Mouse (Mus musculus): ENCODE measurements around the gene Raly. TPM values are rescaled to one million over a fixed set of nuclear protein-coding genes. Genes with fewer than 3 reads are reported as not detected.
"Not testable (repeated sequence)": the region's sequence is repeated elsewhere in the genome, so short reads cannot be mapped to it uniquely, and the experiment has no call there.

The Raly gene
- polyA plus RNA-seq, 1 experiment from 2014 or later: 21.8 TPM

DNA sequence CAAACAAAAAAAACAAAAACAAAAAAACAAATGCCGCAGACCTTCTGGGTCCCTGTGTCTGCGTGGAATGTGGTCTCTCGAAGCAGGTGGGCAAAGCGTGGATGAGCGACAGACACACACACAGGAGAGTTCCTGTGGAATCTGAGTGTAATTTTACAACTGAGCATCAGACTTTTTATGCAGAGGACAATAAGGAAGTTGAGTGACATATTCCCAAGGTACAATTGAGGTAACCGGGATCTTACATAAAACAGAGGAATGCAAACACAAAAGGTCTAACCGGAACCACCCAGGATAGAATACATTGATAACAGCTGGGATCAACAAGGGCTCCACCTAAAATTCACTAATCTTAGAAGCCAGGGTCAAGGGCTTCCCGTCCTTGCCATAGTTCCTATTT is 108.1 kb downstream of the Raly start:
- H3K9ac ChIP-seq (ENCODE audit: low read depth, low read length); ATAC-seq (ENCODE audit: low read depth); H3K27me3 ChIP-seq (ENCODE audit: control insufficient read depth, insufficient read depth, low read depth, low read length); H3K4me1 ChIP-seq (ENCODE audit: control insufficient read depth, low read depth, low read length); H3K4me2 ChIP-seq (ENCODE audit: low read depth, low read length); H3K9me3 ChIP-seq (replicated peaks; ENCODE audit: control insufficient read depth, low read length); H3K4me3 ChIP-seq (ENCODE audit: low read depth, low read length); H3K27ac ChIP-seq (ENCODE audit: low read length); H3K36me3 ChIP-seq (ENCODE audit: control insufficient read depth, insufficient read depth): not testable (repeated sequence)
- 76% methylated on average over 8 of the region's 8 CpGs for WGBS (ENCODE audit: insufficient replicate concordance)

DNA sequence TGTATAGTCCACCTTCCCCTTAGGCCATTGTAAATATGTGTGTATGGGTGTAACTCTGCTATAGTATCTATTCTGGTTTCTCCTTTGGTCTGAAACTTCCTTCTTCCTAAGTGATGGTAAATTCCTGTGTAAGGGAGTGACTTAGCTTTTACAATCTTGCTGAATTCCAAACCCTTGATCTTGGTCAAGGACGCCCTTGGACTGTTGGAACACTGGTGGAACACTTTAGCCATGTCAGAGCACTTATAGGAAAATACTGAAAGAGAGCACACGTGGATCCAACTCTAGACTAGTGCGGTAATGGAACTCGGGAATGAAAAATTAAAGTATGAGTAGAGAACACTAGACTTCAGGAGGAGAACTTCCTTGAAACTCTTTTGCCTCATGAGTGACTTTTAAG is 108.5 kb downstream of the Raly start:
- H3K36me3 ChIP-seq (ENCODE audit: control insufficient read depth, insufficient read depth); H3K4me3 ChIP-seq (ENCODE audit: low read depth, low read length); H3K27ac ChIP-seq (ENCODE audit: low read length); H3K4me1 ChIP-seq (ENCODE audit: control insufficient read depth, low read depth, low read length); ATAC-seq (ENCODE audit: low read depth); H3K9me3 ChIP-seq (replicated peaks; ENCODE audit: control insufficient read depth, low read length); H3K27me3 ChIP-seq (ENCODE audit: control insufficient read depth, insufficient read depth, low read depth, low read length); H3K9ac ChIP-seq (ENCODE audit: low read depth, low read length); H3K4me2 ChIP-seq (ENCODE audit: low read depth, low read length): not testable (repeated sequence)
- WGBS (ENCODE audit: insufficient replicate concordance): 71% methylated on average over 4 of the region's 4 CpGs

DNA sequence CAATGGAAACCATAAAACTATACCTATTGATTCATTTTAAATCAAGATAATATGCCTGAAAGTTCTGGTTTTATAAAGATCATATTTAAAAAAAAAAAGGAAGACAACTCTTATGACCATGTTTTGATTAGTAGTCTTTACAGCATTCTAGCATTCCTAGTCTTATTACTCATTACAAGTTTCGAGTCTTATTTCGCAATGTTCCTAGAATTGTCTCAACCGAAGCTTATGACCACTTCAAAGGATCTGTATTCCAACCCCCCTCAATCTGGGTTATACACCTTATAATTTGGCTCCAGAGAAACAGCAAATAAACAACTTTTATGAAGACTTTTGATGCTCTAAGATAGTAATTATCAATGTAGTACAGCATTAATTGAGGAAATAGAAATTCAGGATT is 111.2 kb downstream of the Raly start:
- no peak overlapping the region for H3K4me3 ChIP-seq (ENCODE audit: low read depth, low read length)
- no peaks in the 10 kb centered on the region for H3K36me3 ChIP-seq (ENCODE audit: control insufficient read depth, insufficient read depth)
- H3K27me3 ChIP-seq (ENCODE audit: control insufficient read depth, insufficient read depth, low read depth, low read length): no peaks in the 10 kb centered on the region; the same call in 1 of the 2 replicates
- no peaks in the 10 kb centered on the region for H3K9me3 ChIP-seq (replicated peaks; ENCODE audit: control insufficient read depth, low read length)
- 55% methylated on average over 3 of the region's 3 CpGs for WGBS (ENCODE audit: insufficient replicate concordance)
- ATAC-seq (ENCODE audit: low read depth): no peak
- H3K4me1 ChIP-seq (ENCODE audit: control insufficient read depth, low read depth, low read length): no peaks in the 10 kb centered on the region
- no peak overlapping the region for H3K9ac ChIP-seq (ENCODE audit: low read depth, low read length)
- no peak overlapping the region for H3K4me2 ChIP-seq (ENCODE audit: low read depth, low read length)
- no peak overlapping the region for H3K27ac ChIP-seq (ENCODE audit: low read length)

DNA sequence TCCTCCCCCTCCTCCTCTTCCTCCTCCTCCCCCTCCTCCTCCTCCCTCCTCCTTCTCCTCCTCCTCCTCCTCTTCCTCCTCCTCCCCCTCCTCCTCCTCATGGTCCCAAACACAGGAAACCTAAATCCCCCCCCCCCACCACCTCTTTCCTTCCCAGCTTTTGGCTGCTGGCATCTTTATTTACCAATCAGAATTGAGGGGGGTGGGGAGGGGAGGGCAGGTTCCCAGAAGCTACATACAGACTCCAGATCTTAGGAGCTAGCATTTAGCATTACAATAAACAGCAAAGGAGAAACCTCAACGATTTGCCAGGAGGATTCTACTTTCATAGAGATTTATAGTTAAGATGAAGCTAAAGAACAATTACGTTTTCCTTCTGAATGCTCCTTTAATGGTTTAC is 114.9 kb downstream of the Raly start:
- 47% methylated on average over 2 of the region's 2 CpGs for WGBS (ENCODE audit: insufficient replicate concordance)
- no peak overlapping the region for H3K9ac ChIP-seq (ENCODE audit: low read depth, low read length)
- no peak for ATAC-seq (ENCODE audit: low read depth)

DNA sequence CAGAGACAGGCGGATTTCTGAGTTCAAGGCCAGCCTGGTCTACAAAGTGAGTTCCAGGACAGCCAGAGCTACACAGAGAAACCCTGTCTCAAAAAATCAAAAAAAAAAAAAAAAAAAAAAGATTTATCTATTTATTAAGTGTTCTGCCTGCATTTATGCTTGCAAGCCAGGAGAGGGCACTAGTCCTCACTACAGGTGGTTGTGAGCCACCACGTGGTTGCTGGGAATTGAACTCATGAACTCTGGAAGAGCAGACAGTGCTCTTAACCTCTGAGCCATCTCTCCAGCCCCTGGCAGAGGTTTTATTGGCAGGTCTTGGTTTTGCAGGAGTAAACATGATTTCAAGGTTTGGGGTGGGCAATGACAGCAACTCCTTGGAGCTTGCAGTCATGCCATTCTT is 117.3 kb downstream of the Raly start:
- not testable (repeated sequence) for H3K27me3 ChIP-seq (ENCODE audit: control insufficient read depth, insufficient read depth, low read depth, low read length); ATAC-seq (ENCODE audit: low read depth); H3K9me3 ChIP-seq (replicated peaks; ENCODE audit: control insufficient read depth, low read length); H3K4me3 ChIP-seq (ENCODE audit: low read depth, low read length); H3K4me2 ChIP-seq (ENCODE audit: low read depth, low read length); H3K27ac ChIP-seq (ENCODE audit: low read length); H3K9ac ChIP-seq (ENCODE audit: low read depth, low read length); H3K4me1 ChIP-seq (ENCODE audit: control insufficient read depth, low read depth, low read length); H3K36me3 ChIP-seq (ENCODE audit: control insufficient read depth, insufficient read depth)
- WGBS (ENCODE audit: insufficient replicate concordance): 32% methylated on average over 2 of the region's 2 CpGs

More for the DNA sequence above, 114.9 kb downstream of the Raly start:
- Histone ChIP-seq H3K9me3 (replicated peaks; ENCODE audit: control insufficient read depth, low read length) (no peaks in the 10 kb centered on the region), H3K36me3 (ENCODE audit: control insufficient read depth, insufficient read depth) (no peaks in the 10 kb centered on the region), H3K4me2 (ENCODE audit: low read depth, low read length) (no peak overlapping the region), H3K4me3 (ENCODE audit: low read depth, low read length) (no peak overlapping the region), H3K27me3 (ENCODE audit: control insufficient read depth, insufficient read depth, low read depth, low read length) (no peaks in the 10 kb centered on the region; the same call in 1 of the 2 replicates), H3K27ac (ENCODE audit: low read length) (no peak overlapping the region), H3K4me1 (ENCODE audit: control insufficient read depth, low read depth, low read length) (no peaks in the 10 kb centered on the region)

DNA sequence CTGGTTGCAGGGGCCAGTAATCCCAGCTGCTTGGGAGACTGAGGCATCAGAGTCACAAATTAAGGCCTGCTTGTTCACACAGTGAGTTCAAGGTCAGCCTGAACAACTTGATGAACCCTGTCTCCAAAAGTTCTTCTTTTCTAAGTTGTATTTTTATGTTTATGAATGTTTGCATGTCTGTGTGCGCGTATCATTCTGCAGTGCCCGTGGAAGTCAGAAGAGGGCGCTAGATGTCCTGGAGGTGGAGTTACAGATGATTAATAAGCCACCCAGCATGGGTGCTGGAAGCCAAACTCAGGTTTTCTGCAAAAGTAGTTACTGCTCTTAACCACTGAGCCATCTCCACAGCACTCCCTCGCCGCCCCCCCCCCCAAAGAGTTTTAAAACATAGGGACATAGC is 118.9 kb downstream of the Raly start:
- no peak overlapping the region for H3K27ac ChIP-seq (ENCODE audit: low read length)
- no peak overlapping the region for H3K4me3 ChIP-seq (ENCODE audit: low read depth, low read length)
- no peak overlapping the region for H3K9ac ChIP-seq (ENCODE audit: low read depth, low read length)
- H3K4me2 ChIP-seq (ENCODE audit: low read depth, low read length): no peak overlapping the region
- no peaks in the 10 kb centered on the region for H3K9me3 ChIP-seq (replicated peaks; ENCODE audit: control insufficient read depth, low read length)
- 68% methylated on average over 6 of the region's 6 CpGs for WGBS (ENCODE audit: insufficient replicate concordance)
- no peaks in the 10 kb centered on the region; the same call in 1 of the 2 replicates for H3K27me3 ChIP-seq (ENCODE audit: control insufficient read depth, insufficient read depth, low read depth, low read length)
- no peaks in the 10 kb centered on the region for H3K4me1 ChIP-seq (ENCODE audit: control insufficient read depth, low read depth, low read length)
- no peak for ATAC-seq (ENCODE audit: low read depth)
- H3K36me3 ChIP-seq (ENCODE audit: control insufficient read depth, insufficient read depth): no peaks in the 10 kb centered on the region

DNA sequence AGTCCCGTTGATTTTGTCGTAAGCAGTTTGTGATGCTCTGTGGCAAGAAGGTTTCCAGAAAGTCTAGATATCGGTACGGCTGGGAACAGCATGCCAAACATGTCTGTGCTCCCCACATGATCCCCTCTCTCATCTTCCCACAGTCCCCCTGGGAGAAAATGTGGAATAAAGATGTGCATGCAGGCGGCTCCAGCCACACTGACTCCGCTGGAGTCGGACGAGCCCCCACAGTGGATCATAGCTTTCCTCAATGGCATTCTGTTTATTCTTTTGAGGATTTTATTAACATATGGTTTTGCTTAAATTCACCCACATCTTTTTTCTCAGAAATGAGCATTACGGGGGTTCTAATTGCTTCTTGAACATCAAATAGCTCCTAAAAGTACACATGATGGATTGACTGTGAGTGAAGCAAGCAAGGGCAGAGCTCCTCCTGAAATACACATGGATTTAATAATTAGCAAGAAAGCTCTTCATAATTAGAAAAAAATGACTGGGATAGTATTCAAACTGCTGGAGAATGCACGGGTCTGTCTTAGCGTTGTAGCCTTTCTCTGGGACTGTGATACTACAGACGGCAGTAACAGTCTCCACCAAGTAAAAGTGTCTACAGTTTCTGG is 125.1 kb downstream of the Raly start:
- WGBS (ENCODE audit: insufficient replicate concordance): 75% methylated on average over 12 of the region's 12 CpGs
- Histone ChIP-seq H3K4me2 (ENCODE audit: low read depth, low read length) (no peak overlapping the region), H3K4me1 (ENCODE audit: control insufficient read depth, low read depth, low read length) (no peaks in the 10 kb centered on the region), H3K9me3 (replicated peaks; ENCODE audit: control insufficient read depth, low read length) (no peaks in the 10 kb centered on the region), H3K27me3 (ENCODE audit: control insufficient read depth, insufficient read depth, low read depth, low read length) (no peaks in the 10 kb centered on the region), H3K9ac (ENCODE audit: low read depth, low read length) (no peak overlapping the region), H3K36me3 (ENCODE audit: control insufficient read depth, insufficient read depth) (no peaks in the 10 kb centered on the region), H3K27ac (ENCODE audit: low read length) (no peak overlapping the region), H3K4me3 (ENCODE audit: low read depth, low read length) (no peak overlapping the region)
- ATAC-seq (ENCODE audit: low read depth): no peak

DNA sequence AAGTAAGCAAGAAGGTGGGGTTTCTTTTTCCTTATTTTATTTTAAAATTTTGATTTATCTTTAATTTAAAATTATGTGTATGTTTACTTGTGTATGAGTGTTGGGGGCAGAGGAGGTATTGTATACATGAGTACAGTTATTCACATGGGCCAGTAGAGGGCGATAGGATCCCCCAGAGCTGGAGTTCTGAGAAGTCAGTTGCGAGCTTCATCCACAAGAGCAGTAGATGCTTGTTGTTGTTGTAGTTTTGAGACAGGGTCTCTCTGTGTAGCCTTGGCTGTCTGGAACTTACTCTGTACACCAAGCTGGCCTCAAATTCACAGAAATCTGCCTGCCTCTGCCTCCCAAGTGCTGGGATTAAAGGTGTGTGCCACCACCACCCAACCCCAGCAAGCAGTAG is 125.7 kb downstream of the Raly start:
- H3K9ac ChIP-seq (ENCODE audit: low read depth, low read length): no peak overlapping the region
- H3K36me3 ChIP-seq (ENCODE audit: control insufficient read depth, insufficient read depth): no peaks in the 10 kb centered on the region
- ATAC-seq (ENCODE audit: low read depth): no peak
- H3K4me3 ChIP-seq (ENCODE audit: low read depth, low read length): no peak overlapping the region
- 16% methylated on average over 2 of the region's 2 CpGs for WGBS (ENCODE audit: insufficient replicate concordance)
- H3K9me3 ChIP-seq (replicated peaks; ENCODE audit: control insufficient read depth, low read length): no peaks in the 10 kb centered on the region
- H3K27ac ChIP-seq (ENCODE audit: low read length): no peak overlapping the region
- no peaks in the 10 kb centered on the region for H3K27me3 ChIP-seq (ENCODE audit: control insufficient read depth, insufficient read depth, low read depth, low read length)
- H3K4me1 ChIP-seq (ENCODE audit: control insufficient read depth, low read depth, low read length): no peaks in the 10 kb centered on the region
- H3K4me2 ChIP-seq (ENCODE audit: low read depth, low read length): no peak overlapping the region

All from liver, embryonic 16.5 days (tissue).